Mouse (Mus musculus): ENCODE data around the gene Slc38a1. TPM values are rescaled to one million over a fixed set of nuclear protein-coding genes. Genes with fewer than 3 reads are reported as not detected.

Slc38a1 gene
- polyA plus RNA-seq (2016; fragmentation: Nextera tagmentation; extraction: Ambion mirVana), result 111 and 117 TPM in 2 replicates

DNA sequence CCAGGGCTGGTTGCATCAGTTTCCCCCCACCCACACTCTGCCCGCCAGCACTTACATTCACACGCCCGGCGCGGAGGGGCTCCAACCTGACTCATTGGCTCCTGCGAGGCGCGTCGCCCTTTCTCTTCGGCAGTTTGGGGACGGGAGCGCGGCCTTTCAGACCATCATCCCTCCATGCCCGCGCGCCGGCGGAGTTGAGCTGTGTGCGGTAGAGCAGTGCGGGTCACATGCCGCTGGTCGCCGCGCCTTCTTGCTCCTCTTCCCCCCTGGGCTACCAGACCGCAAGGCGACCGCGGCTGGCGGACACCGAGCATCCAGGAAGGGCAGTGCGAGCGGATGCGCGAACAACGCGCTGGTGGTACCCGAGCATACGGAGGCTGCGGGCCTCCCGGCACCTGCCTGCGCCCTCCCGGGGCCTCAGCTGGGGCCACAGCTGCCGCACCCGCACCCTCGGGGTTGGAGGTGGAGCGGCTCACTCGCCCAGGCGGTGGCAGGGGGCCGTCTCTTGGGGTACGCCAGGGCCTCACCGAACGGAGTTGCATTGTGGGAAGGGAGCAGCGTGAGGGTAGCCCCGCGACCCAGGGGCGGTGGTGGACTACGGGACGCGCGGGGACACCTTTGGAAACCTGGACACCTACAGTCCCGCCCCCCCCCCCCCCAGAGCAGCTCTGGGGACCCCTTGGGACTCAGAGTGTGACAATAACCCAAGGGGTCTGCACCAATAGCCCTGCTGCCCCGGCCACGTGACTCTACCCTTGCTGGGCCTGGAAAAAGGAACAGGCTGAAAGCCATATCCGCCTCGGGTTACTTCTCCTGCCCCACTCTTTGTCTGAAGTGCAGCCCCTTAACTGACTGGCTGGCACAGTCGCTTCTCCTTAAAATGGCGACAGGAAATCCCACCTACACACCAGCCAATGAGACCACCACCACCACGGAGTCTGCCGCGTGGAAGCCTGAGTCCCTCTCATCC is at the start of gene Slc38a1:
Gene Slc38a1 (minus strand): TSS at position 478 of the 970 bp plus-strand sequence.
- WGBS, result under 1% methylated on average over 69 of the region's 70 CpGs
- Histone ChIP-seq H3K36me3 (peaks cover 22% of the 10 kb centered on the region), H3K27ac (replicated peaks) (peak within 1 kb of the TSS; percentile 100), H3K4me3 (peak within 1 kb of the TSS; percentile 95), H3K4me1 (peaks cover 44% of the 10 kb centered on the region), H3K27me3 (ENCODE audit: low read depth, poor library complexity, severe bottlenecking) (no peaks in the 10 kb centered on the region), H3K9me3 (replicated peaks) (no peaks in the 10 kb centered on the region; the same call in 1 of the 2 replicates)
- peak; percentile 88 for DNase-seq (ENCODE audit: low spot score)

- no peak overlapping the region for H3K27ac ChIP-seq (replicated peaks)
- H3K27me3 ChIP-seq (ENCODE audit: low read depth, poor library complexity, severe bottlenecking), result no peaks in the 10 kb centered on the region
- no peak for DNase-seq (ENCODE audit: low spot score)
- H3K36me3 ChIP-seq, result peaks cover 100% of the 10 kb centered on the region
- H3K4me3 ChIP-seq, result no peak overlapping the region
- no peaks in the 10 kb centered on the region for H3K9me3 ChIP-seq (replicated peaks)
- peaks cover 19% of the 10 kb centered on the region for H3K4me1 ChIP-seq
- WGBS, result 95% methylated on average over 11 of the region's 11 CpGs
These were observed 49.7 kb upstream of the Slc38a1 start for GRCm38 (mm10) chr15:96692401-96692800.

- H3K27me3 ChIP-seq (ENCODE audit: low read depth, poor library complexity, severe bottlenecking), result no peaks in the 10 kb centered on the region
- H3K4me3 ChIP-seq, result no peak overlapping the region
- WGBS, result 94% methylated on average over 15 of the region's 15 CpGs
- no peak overlapping the region for H3K27ac ChIP-seq (replicated peaks)
- peaks cover 99% of the 10 kb centered on the region for H3K36me3 ChIP-seq
- no peaks in the 10 kb centered on the region for H3K9me3 ChIP-seq (replicated peaks)
- DNase-seq (ENCODE audit: low spot score), result no peak
- peaks cover 9% of the 10 kb centered on the region for H3K4me1 ChIP-seq
These were observed 48.7 kb upstream of the Slc38a1 start for GRCm38 (mm10) chr15:96691381-96691780.

DNA sequence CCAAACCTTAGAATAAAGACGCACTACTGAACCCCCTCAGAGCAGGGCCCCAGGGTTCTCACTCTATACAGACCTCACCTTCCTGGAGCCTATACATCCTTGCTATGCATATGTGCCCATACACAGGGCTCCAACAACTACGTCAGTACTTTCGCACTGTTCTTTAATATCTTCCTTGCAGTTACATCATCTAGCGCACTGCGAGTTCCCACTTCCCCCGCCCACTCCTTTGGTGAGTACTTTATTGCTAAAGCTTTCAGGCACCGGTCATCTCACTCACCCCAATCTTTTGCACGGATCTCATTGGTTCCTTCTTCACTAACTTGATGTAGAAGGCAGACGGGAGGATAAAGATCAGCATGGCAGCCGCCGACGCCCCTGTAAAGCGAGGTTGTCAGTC is 48.1 kb upstream of the Slc38a1 start:
- no peaks in the 10 kb centered on the region for H3K27me3 ChIP-seq (ENCODE audit: low read depth, poor library complexity, severe bottlenecking)
- H3K4me3 ChIP-seq, result no peak overlapping the region
- H3K27ac ChIP-seq (replicated peaks), result no peak overlapping the region
- no peaks in the 10 kb centered on the region for H3K9me3 ChIP-seq (replicated peaks)
- 96% methylated on average over 13 of the region's 13 CpGs for WGBS
- DNase-seq (ENCODE audit: low spot score), result no peak
- peaks cover 3% of the 10 kb centered on the region for H3K4me1 ChIP-seq
- peaks cover 93% of the 10 kb centered on the region for H3K36me3 ChIP-seq

DNA sequence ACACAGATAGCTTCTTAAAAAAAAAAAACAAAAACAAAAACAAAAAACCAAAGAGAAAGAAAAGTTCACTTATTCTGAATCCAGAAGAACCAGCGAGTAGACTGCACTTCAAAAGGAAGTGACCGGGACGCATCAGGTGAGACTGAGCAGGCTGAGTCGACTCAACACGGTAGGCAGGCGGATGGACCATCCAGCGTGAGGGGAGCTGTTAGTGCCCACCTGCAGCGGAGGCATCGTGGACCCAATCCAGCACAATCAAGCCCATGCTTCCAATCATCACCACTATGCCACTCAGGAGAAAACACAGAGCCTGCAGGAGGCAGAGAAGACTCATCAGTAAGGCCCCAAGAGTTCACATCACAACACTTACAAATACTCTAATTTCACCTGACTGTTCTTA is 47.2 kb upstream of the Slc38a1 start:
- no peaks in the 10 kb centered on the region for H3K9me3 ChIP-seq (replicated peaks)
- no peak for DNase-seq (ENCODE audit: low spot score)

GRCm38 (mm10) chr15:96688784-96689318 is 46.1 kb upstream of the Slc38a1 start:
- Histone ChIP-seq H3K27me3 (ENCODE audit: low read depth, poor library complexity, severe bottlenecking) (no peaks in the 10 kb centered on the region), H3K36me3 (peaks cover 74% of the 10 kb centered on the region), H3K4me1 (peaks cover 3% of the 10 kb centered on the region; the same call in 1 of the 2 replicates), H3K4me3 (no peak overlapping the region), H3K27ac (replicated peaks) (no peak overlapping the region), H3K9me3 (replicated peaks) (no peaks in the 10 kb centered on the region)
- DNase-seq (ENCODE audit: low spot score), result no peak
- 96% methylated on average over 12 of the region's 12 CpGs for WGBS

More for the DNA sequence above, 47.2 kb upstream of the Slc38a1 start:
- Histone ChIP-seq H3K4me1 (no peaks in the 10 kb centered on the region), H3K27me3 (ENCODE audit: low read depth, poor library complexity, severe bottlenecking) (no peaks in the 10 kb centered on the region), H3K36me3 (peaks cover 84% of the 10 kb centered on the region), H3K4me3 (no peak overlapping the region), H3K27ac (replicated peaks) (no peak overlapping the region)
- WGBS, result 96% methylated on average over 9 of the region's 9 CpGs

DNA sequence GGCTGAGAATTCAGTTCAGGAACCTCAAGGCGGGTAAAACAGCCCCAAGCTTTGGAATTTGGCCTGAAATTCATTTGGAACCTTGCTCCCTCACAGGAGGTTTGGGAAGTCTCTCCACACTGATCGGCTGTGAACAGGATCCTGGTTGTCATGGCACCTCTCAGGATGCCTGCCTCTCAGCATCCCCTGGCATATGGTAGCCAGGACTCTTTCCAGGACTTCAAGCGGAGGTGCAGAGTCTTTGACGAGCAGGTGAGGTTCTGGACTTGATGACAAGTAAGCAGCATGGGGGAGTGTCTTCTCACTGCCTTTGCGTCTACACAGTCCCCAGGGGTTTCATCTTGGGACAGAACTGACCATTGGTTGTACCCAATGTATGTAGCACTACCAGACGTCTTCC is 45.3 kb upstream of the Slc38a1 start:
- 83% methylated on average over 6 of the region's 6 CpGs for WGBS
- Histone ChIP-seq H3K4me3 (no peak overlapping the region), H3K36me3 (peaks cover 65% of the 10 kb centered on the region)

GRCm38 (mm10) chr15:96687366-96687765 is 44.7 kb upstream of the Slc38a1 start:
- peaks cover 59% of the 10 kb centered on the region for H3K36me3 ChIP-seq
- 70% methylated on average over 1 of the region's 1 CpGs for WGBS
- H3K9me3 ChIP-seq (replicated peaks), result no peaks in the 10 kb centered on the region
- no peak overlapping the region for H3K4me3 ChIP-seq
- H3K27me3 ChIP-seq (ENCODE audit: low read depth, poor library complexity, severe bottlenecking), result no peaks in the 10 kb centered on the region
- no peak for DNase-seq (ENCODE audit: low spot score)
- H3K4me1 ChIP-seq, result peaks cover 3% of the 10 kb centered on the region; the same call in 1 of the 2 replicates
- no peak overlapping the region for H3K27ac ChIP-seq (replicated peaks)

More for the DNA sequence above, 45.3 kb upstream of the Slc38a1 start:
- Histone ChIP-seq H3K4me1 (peaks cover 3% of the 10 kb centered on the region; the same call in 1 of the 2 replicates), H3K27me3 (ENCODE audit: low read depth, poor library complexity, severe bottlenecking) (no peaks in the 10 kb centered on the region), H3K9me3 (replicated peaks) (no peaks in the 10 kb centered on the region), H3K27ac (replicated peaks) (no peak overlapping the region)
- DNase-seq (ENCODE audit: low spot score), result no peak

- no peaks in the 10 kb centered on the region for H3K27me3 ChIP-seq (ENCODE audit: low read depth, poor library complexity, severe bottlenecking)
- peaks cover 50% of the 10 kb centered on the region for H3K36me3 ChIP-seq
- no peaks in the 10 kb centered on the region for H3K9me3 ChIP-seq (replicated peaks)
- no peak overlapping the region for H3K27ac ChIP-seq (replicated peaks)
- WGBS, result 81% methylated on average over 9 of the region's 9 CpGs
- H3K4me1 ChIP-seq, result peaks cover 3% of the 10 kb centered on the region; the same call in 1 of the 2 replicates
- no peak for DNase-seq (ENCODE audit: low spot score)
- no peak overlapping the region for H3K4me3 ChIP-seq
These were observed 43.8 kb upstream of the Slc38a1 start for GRCm38 (mm10) chr15:96686201-96687159.

DNA sequence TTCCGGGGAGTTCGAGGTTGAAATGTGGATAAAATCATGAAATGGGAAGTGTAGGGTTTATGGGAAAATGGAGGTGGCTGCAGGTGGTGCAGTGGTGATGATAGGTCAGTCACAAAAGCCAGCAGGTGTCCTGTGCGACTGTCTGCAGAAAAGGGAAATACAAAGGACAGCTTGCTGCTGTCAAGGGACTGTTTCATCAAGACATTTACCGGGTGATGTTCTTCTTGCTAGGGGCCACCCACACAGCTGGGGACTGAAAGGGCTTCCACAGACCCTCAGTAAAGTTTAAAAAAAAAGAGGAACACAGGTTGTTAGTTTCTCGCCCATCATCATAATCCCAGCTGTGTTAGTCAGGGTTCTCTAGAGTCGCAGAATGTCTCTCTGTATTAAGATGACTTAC is 42.6 kb upstream of the Slc38a1 start:
- WGBS, result 79% methylated on average over 6 of the region's 6 CpGs
- Histone ChIP-seq H3K27ac (replicated peaks) (no peak overlapping the region), H3K4me3 (no peak overlapping the region), H3K36me3 (peaks cover 38% of the 10 kb centered on the region), H3K27me3 (ENCODE audit: low read depth, poor library complexity, severe bottlenecking) (no peaks in the 10 kb centered on the region), H3K4me1 (peaks cover 3% of the 10 kb centered on the region; the same call in 1 of the 2 replicates), H3K9me3 (replicated peaks) (no peaks in the 10 kb centered on the region)
- DNase-seq (ENCODE audit: low spot score), result no peak

GRCm38 (mm10) chr15:96684132-96684830 is 41.6 kb upstream of the Slc38a1 start:
- Histone ChIP-seq H3K27ac (replicated peaks) (no peak overlapping the region), H3K9me3 (replicated peaks) (no peaks in the 10 kb centered on the region), H3K27me3 (ENCODE audit: low read depth, poor library complexity, severe bottlenecking) (no peaks in the 10 kb centered on the region), H3K4me3 (no peak overlapping the region), H3K36me3 (peaks cover 28% of the 10 kb centered on the region), H3K4me1 (peaks cover 3% of the 10 kb centered on the region; the same call in 1 of the 2 replicates)
- WGBS, result 49% methylated on average over 11 of the region's 11 CpGs
- DNase-seq (ENCODE audit: low spot score), result no peak
